Mouse (Mus musculus): ENCODE measurements at regions not wholly inside any gene's neighbourhood (a gene's known extent, or its start where the extent isn't known, plus 50 kb on each side); places are given as distances from the start of the nearest gene placed in this dataset.

- TF ChIP-seq HCFC1 (IDR thresholded peaks at IDR 0.05; ENCODE audit: borderline replicate concordance, insufficient read depth, low read length) = no peak
- TF ChIP-seq ZNF384 (IDR thresholded peaks at IDR 0.05; ENCODE audit: low read depth, low read length) = no peak
Observed at GRCm38 (mm10) chr6:8896097-8896496, 52.1 kb upstream of the Nxph1 start.

All from ES-E14 (cell line).